Mouse (Mus musculus): ENCODE data around the gene Foxn1. TPM values are rescaled to one million over a fixed set of nuclear protein-coding genes. Genes with fewer than 3 reads are reported as not detected.

The Foxn1 gene
- polyA plus RNA-seq, 1 experiment from 2014 or later = not detected

- WGBS = 27% methylated on average over 13 of the region's 13 CpGs
- ATAC-seq = no peak
- H3K9me3 ChIP-seq (ENCODE audit: control insufficient read depth, low read length) = no peaks in the 10 kb centered on the region
Measured at GRCm38 (mm10) chr11:78422055-78422819, 35.9 kb upstream of the Foxn1 start, which contains the start of gene Slc13a2. TSS of gene Slc13a2 (minus strand) at chr11:78422217.

GRCm38 (mm10) chr11:78421201-78422009 lies 35.0 kb upstream of the Foxn1 start:
- ATAC-seq = no peak
- Histone ChIP-seq H3K36me3 (ENCODE audit: control insufficient read depth, insufficient read depth) (no peaks in the 10 kb centered on the region), H3K9ac (replicated peaks; ENCODE audit: low read depth, low read length) (no peak overlapping the region), H3K9me3 (ENCODE audit: control insufficient read depth, low read length) (no peaks in the 10 kb centered on the region), H3K27ac (ENCODE audit: low read length) (no peak overlapping the region), H3K4me2 (ENCODE audit: low read length) (no peak overlapping the region), H3K4me3 (replicated peaks; ENCODE audit: low read length) (no peak overlapping the region), H3K4me1 (replicated peaks; ENCODE audit: control insufficient read depth, insufficient read depth, low read length) (no peaks in the 10 kb centered on the region), H3K27me3 (replicated peaks; ENCODE audit: control insufficient read depth, insufficient read depth, low read length) (no peaks in the 10 kb centered on the region)
- WGBS = 64% methylated on average over 13 of the region's 13 CpGs

More at GRCm38 (mm10) chr11:78422055-78422819, 35.9 kb upstream of the Foxn1 start, which contains the start of gene Slc13a2:
- H3K27ac ChIP-seq (ENCODE audit: low read length) = no peak within 1 kb of the TSS
- no peaks in the 10 kb centered on the region for H3K27me3 ChIP-seq (replicated peaks; ENCODE audit: control insufficient read depth, insufficient read depth, low read length)
- H3K4me2 ChIP-seq (ENCODE audit: low read length) = no peak within 1 kb of the TSS
- H3K4me1 ChIP-seq (replicated peaks; ENCODE audit: control insufficient read depth, insufficient read depth, low read length) = no peaks in the 10 kb centered on the region
- no peak within 1 kb of the TSS for H3K4me3 ChIP-seq (replicated peaks; ENCODE audit: low read length)
- no peaks in the 10 kb centered on the region for H3K36me3 ChIP-seq (ENCODE audit: control insufficient read depth, insufficient read depth)
- no peak within 1 kb of the TSS for H3K9ac ChIP-seq (replicated peaks; ENCODE audit: low read depth, low read length)

- Histone ChIP-seq H3K9me3 (ENCODE audit: control insufficient read depth, low read length) (no peaks in the 10 kb centered on the region), H3K36me3 (ENCODE audit: control insufficient read depth, insufficient read depth) (no peaks in the 10 kb centered on the region), H3K27ac (ENCODE audit: low read length) (no peak overlapping the region), H3K9ac (replicated peaks; ENCODE audit: low read depth, low read length) (no peak overlapping the region), H3K27me3 (replicated peaks; ENCODE audit: control insufficient read depth, insufficient read depth, low read length) (no peaks in the 10 kb centered on the region), H3K4me1 (replicated peaks; ENCODE audit: control insufficient read depth, insufficient read depth, low read length) (no peaks in the 10 kb centered on the region), H3K4me2 (ENCODE audit: low read length) (no peak overlapping the region), H3K4me3 (replicated peaks; ENCODE audit: low read length) (no peak overlapping the region)
- 83% methylated on average over 12 of the region's 12 CpGs for WGBS
- no peak for ATAC-seq
Measured at GRCm38 (mm10) chr11:78420263-78420889, 34.0 kb upstream of the Foxn1 start.

- Histone ChIP-seq H3K4me2 (ENCODE audit: low read length) (no peak overlapping the region), H3K27ac (ENCODE audit: low read length) (no peak overlapping the region), H3K27me3 (replicated peaks; ENCODE audit: control insufficient read depth, insufficient read depth, low read length) (no peaks in the 10 kb centered on the region), H3K9me3 (ENCODE audit: control insufficient read depth, low read length) (no peaks in the 10 kb centered on the region), H3K4me3 (replicated peaks; ENCODE audit: low read length) (no peak overlapping the region), H3K9ac (replicated peaks; ENCODE audit: low read depth, low read length) (no peak overlapping the region), H3K36me3 (ENCODE audit: control insufficient read depth, insufficient read depth) (no peaks in the 10 kb centered on the region), H3K4me1 (replicated peaks; ENCODE audit: control insufficient read depth, insufficient read depth, low read length) (peaks cover 4% of the 10 kb centered on the region; the same call in 1 of the 2 replicates)
- WGBS = 87% methylated on average over 6 of the region's 6 CpGs
- ATAC-seq = no peak
Measured at GRCm38 (mm10) chr11:78416854-78417253, 30.5 kb upstream of the Foxn1 start.

GRCm38 (mm10) chr11:78412861-78413260 lies 26.5 kb upstream of the Foxn1 start:
- WGBS = 78% methylated on average over 6 of the region's 6 CpGs
- no peaks in the 10 kb centered on the region for H3K27me3 ChIP-seq (replicated peaks; ENCODE audit: control insufficient read depth, insufficient read depth, low read length)
- no peaks in the 10 kb centered on the region for H3K36me3 ChIP-seq (ENCODE audit: control insufficient read depth, insufficient read depth)
- ATAC-seq = no peak
- no peak overlapping the region for H3K27ac ChIP-seq (ENCODE audit: low read length)
- H3K4me2 ChIP-seq (ENCODE audit: low read length) = no peak overlapping the region
- no peak overlapping the region for H3K9ac ChIP-seq (replicated peaks; ENCODE audit: low read depth, low read length)
- H3K4me1 ChIP-seq (replicated peaks; ENCODE audit: control insufficient read depth, insufficient read depth, low read length) = peaks cover 7% of the 10 kb centered on the region; the same call in 1 of the 2 replicates
- H3K4me3 ChIP-seq (replicated peaks; ENCODE audit: low read length) = no peak overlapping the region
- no peaks in the 10 kb centered on the region for H3K9me3 ChIP-seq (ENCODE audit: control insufficient read depth, low read length)

- WGBS = 70% methylated on average over 6 of the region's 6 CpGs
- Histone ChIP-seq H3K4me1 (replicated peaks; ENCODE audit: control insufficient read depth, insufficient read depth, low read length) (peaks cover 7% of the 10 kb centered on the region; the same call in 1 of the 2 replicates), H3K27ac (ENCODE audit: low read length) (no peak overlapping the region)
Measured at GRCm38 (mm10) chr11:78412324-78412850, 26.0 kb upstream of the Foxn1 start.

GRCm38 (mm10) chr11:78411606-78412323 lies 25.4 kb upstream of the Foxn1 start:
- H3K4me1 ChIP-seq (replicated peaks; ENCODE audit: control insufficient read depth, insufficient read depth, low read length) = peaks cover 7% of the 10 kb centered on the region; the same call in 1 of the 2 replicates
- 70% methylated on average over 11 of the region's 11 CpGs for WGBS
- H3K27ac ChIP-seq (ENCODE audit: low read length) = no peak overlapping the region
- no peaks in the 10 kb centered on the region for H3K36me3 ChIP-seq (ENCODE audit: control insufficient read depth, insufficient read depth)
- no peaks in the 10 kb centered on the region for H3K27me3 ChIP-seq (replicated peaks; ENCODE audit: control insufficient read depth, insufficient read depth, low read length)
- no peaks in the 10 kb centered on the region for H3K9me3 ChIP-seq (ENCODE audit: control insufficient read depth, low read length)
- H3K4me2 ChIP-seq (ENCODE audit: low read length) = no peak overlapping the region
- H3K9ac ChIP-seq (replicated peaks; ENCODE audit: low read depth, low read length) = no peak overlapping the region
- no peak overlapping the region for H3K4me3 ChIP-seq (replicated peaks; ENCODE audit: low read length)
- no peak for ATAC-seq

More at GRCm38 (mm10) chr11:78412324-78412850, 26.0 kb upstream of the Foxn1 start:
- H3K36me3 ChIP-seq (ENCODE audit: control insufficient read depth, insufficient read depth) = no peaks in the 10 kb centered on the region
- no peak overlapping the region for H3K4me3 ChIP-seq (replicated peaks; ENCODE audit: low read length)
- H3K9me3 ChIP-seq (ENCODE audit: control insufficient read depth, low read length) = no peaks in the 10 kb centered on the region
- no peak overlapping the region for H3K9ac ChIP-seq (replicated peaks; ENCODE audit: low read depth, low read length)
- H3K27me3 ChIP-seq (replicated peaks; ENCODE audit: control insufficient read depth, insufficient read depth, low read length) = no peaks in the 10 kb centered on the region
- ATAC-seq = no peak
- H3K4me2 ChIP-seq (ENCODE audit: low read length) = no peak overlapping the region

GRCm38 (mm10) chr11:78408256-78409240 lies 22.2 kb upstream of the Foxn1 start:
- ATAC-seq = no peak
- 87% methylated on average over 9 of the region's 9 CpGs for WGBS
- no peaks in the 10 kb centered on the region for H3K9me3 ChIP-seq (ENCODE audit: control insufficient read depth, low read length)
- peaks cover 7% of the 10 kb centered on the region; the same call in 1 of the 2 replicates for H3K4me1 ChIP-seq (replicated peaks; ENCODE audit: control insufficient read depth, insufficient read depth, low read length)
- no peak overlapping the region for H3K4me2 ChIP-seq (ENCODE audit: low read length)
- H3K9ac ChIP-seq (replicated peaks; ENCODE audit: low read depth, low read length) = no peak overlapping the region
- H3K36me3 ChIP-seq (ENCODE audit: control insufficient read depth, insufficient read depth) = no peaks in the 10 kb centered on the region
- no peaks in the 10 kb centered on the region for H3K27me3 ChIP-seq (replicated peaks; ENCODE audit: control insufficient read depth, insufficient read depth, low read length)
- H3K27ac ChIP-seq (ENCODE audit: low read length) = no peak overlapping the region
- H3K4me3 ChIP-seq (replicated peaks; ENCODE audit: low read length) = no peak overlapping the region
